Mouse (Mus musculus) testis, adult 2 months (tissue): ENCODE results near the gene Podxl2. TPM values are rescaled to one million over a fixed set of nuclear protein-coding genes. Genes with fewer than 3 reads are reported as not detected.

ENCODE experiments used
- H3K27ac ChIP-seq: fragments of 200-500 bp; 2 replicates; pipeline ENCODE4 v1.5.1; 2012; ENCODE audit warnings: low read depth, low read length; ENCODE audit not compliant: control insufficient read depth, insufficient read depth
- H3K27me3 ChIP-seq: fragments of 200-500 bp; 2 replicates; pipeline ENCODE4 v1.6.1; 2012; ENCODE audit warnings: mild to moderate bottlenecking, low read length, moderate library complexity; ENCODE audit not compliant: control insufficient read depth, insufficient read depth
- H3K36me3 ChIP-seq: fragments of 200-500 bp; 2 replicates; pipeline ENCODE4 v1.6.1; 2012; ENCODE audit warnings: mild to moderate bottlenecking, low read length; ENCODE audit not compliant: control insufficient read depth, insufficient read depth
- H3K4me1 ChIP-seq: fragments of 200-500 bp; 2 replicates; pipeline ENCODE4 v1.6.1; 2012; ENCODE audit warnings: low read length; ENCODE audit not compliant: control insufficient read depth, insufficient read depth
- H3K4me3 ChIP-seq: fragments of 200-500 bp; 2 replicates; pipeline ENCODE4 v1.5.1; 2012; ENCODE audit warnings: low read depth, mild to moderate bottlenecking, low read length, moderate library complexity, mixed read lengths; ENCODE audit not compliant: control insufficient read depth
- CTCF ChIP-seq: fragments of 200-500 bp; IDR thresholded peaks from 2 replicates; pipeline ENCODE4 v1.5.1; 2012; ENCODE audit warnings: low read depth, mild to moderate bottlenecking, inconsistent platforms, low read length, moderate library complexity; ENCODE audit not compliant: control insufficient read depth, insufficient read depth, insufficient replicate concordance
- POLR2A ChIP-seq: fragments of 200-500 bp; IDR thresholded peaks from 2 replicates; pipeline ENCODE4 v1.6.1; 2012; ENCODE audit warnings: low read depth, mild to moderate bottlenecking, inconsistent platforms, low read length, moderate library complexity; ENCODE audit not compliant: control insufficient read depth
- polyA plus RNA-seq: library from polyadenylated mRNA; depleted of rRNA; stranded (reverse); fragments of >200 nt; gene quantifications from 2 replicates; pipeline ENCODE4 v1.2.3, GENCODE M21; 2012

Gene Podxl2
- polyA plus RNA-seq, 1 experiment = 21.3 TPM

- H3K4me1 ChIP-seq = no peaks in the 10 kb centered on the region; the same call in 1 of the 2 replicates
- H3K4me3 ChIP-seq = no peak overlapping the region
- H3K27me3 ChIP-seq = no peaks in the 10 kb centered on the region
- H3K27ac ChIP-seq = no peak overlapping the region
- no peak for TF ChIP-seq POLR2A
- TF ChIP-seq CTCF = no peak
- H3K36me3 ChIP-seq = no peaks in the 10 kb centered on the region
Measured at GRCm38 (mm10) chr6:88857830-88858229, 17.0 kb downstream of the Podxl2 start.

GRCm38 (mm10) chr6:88857249-88857648 is 17.6 kb downstream of the Podxl2 start:
- H3K27me3 ChIP-seq = no peaks in the 10 kb centered on the region
- H3K27ac ChIP-seq = no peak overlapping the region
- H3K4me1 ChIP-seq = no peaks in the 10 kb centered on the region; the same call in 1 of the 2 replicates
- no peaks in the 10 kb centered on the region for H3K36me3 ChIP-seq
- H3K4me3 ChIP-seq = no peak overlapping the region
- TF ChIP-seq POLR2A (no peak), CTCF (no peak)

- Histone ChIP-seq H3K4me1 (no peaks in the 10 kb centered on the region; the same call in 1 of the 2 replicates), H3K4me3 (no peak overlapping the region), H3K27me3 (no peaks in the 10 kb centered on the region), H3K27ac (no peak overlapping the region), H3K36me3 (no peaks in the 10 kb centered on the region)
- TF ChIP-seq CTCF = peak; percentile 35; the same call in 1 of the 2 replicates
- TF ChIP-seq POLR2A = no peak
Measured at GRCm38 (mm10) chr6:88855636-88856035, 19.2 kb downstream of the Podxl2 start.

GRCm38 (mm10) chr6:88854509-88854908 is 20.3 kb downstream of the Podxl2 start:
- Histone ChIP-seq H3K27ac (no peak overlapping the region), H3K36me3 (no peaks in the 10 kb centered on the region), H3K4me1 (no peaks in the 10 kb centered on the region; the same call in 1 of the 2 replicates), H3K27me3 (no peaks in the 10 kb centered on the region), H3K4me3 (no peak overlapping the region)
- no peak for TF ChIP-seq CTCF
- TF ChIP-seq POLR2A = no peak

GRCm38 (mm10) chr6:88850034-88850433 is 24.8 kb downstream of the Podxl2 start:
- Histone ChIP-seq H3K36me3 (no peaks in the 10 kb centered on the region), H3K27me3 (no peaks in the 10 kb centered on the region), H3K27ac (no peak overlapping the region), H3K4me1 (no peaks in the 10 kb centered on the region; the same call in none of the 2 replicates), H3K4me3 (no peak overlapping the region)
- no peak for TF ChIP-seq CTCF
- no peak for TF ChIP-seq POLR2A

- no peaks in the 10 kb centered on the region for H3K27me3 ChIP-seq
- H3K36me3 ChIP-seq = no peaks in the 10 kb centered on the region
- TF ChIP-seq POLR2A = no peak
- peak; percentile 46 for TF ChIP-seq CTCF
- H3K4me1 ChIP-seq = no peaks in the 10 kb centered on the region; the same call in none of the 2 replicates
- no peak overlapping the region for H3K27ac ChIP-seq
- H3K4me3 ChIP-seq = no peak overlapping the region
Measured at GRCm38 (mm10) chr6:88849270-88849669, 25.6 kb downstream of the Podxl2 start.

- Histone ChIP-seq H3K4me3 (no peak overlapping the region), H3K27me3 (no peaks in the 10 kb centered on the region), H3K4me1 (peaks cover 11% of the 10 kb centered on the region), H3K27ac (no peak overlapping the region), H3K36me3 (no peaks in the 10 kb centered on the region)
- TF ChIP-seq CTCF = no peak
Measured at GRCm38 (mm10) chr6:88847571-88847970, 27.3 kb downstream of the Podxl2 start.
